Mouse (Mus musculus) thymus, adult 2 months (tissue): ENCODE measurements around the gene Cox5b.

ENCODE experiments used
- CTCF ChIP-seq: fragments of 200-500 bp; IDR thresholded peaks from 2 replicates; pipeline ENCODE4 v1.5.1; 2012; ENCODE audit warnings: mild to moderate bottlenecking, control low read depth, low read length, moderate library complexity, borderline replicate concordance; ENCODE audit not compliant: control insufficient read depth, poor library complexity, insufficient read depth; ENCODE audit errors: extremely low read depth
- POLR2A ChIP-seq: fragments of 200-500 bp; IDR thresholded peaks from 2 replicates; pipeline ENCODE4 v1.6.1; 2012; ENCODE audit warnings: mild to moderate bottlenecking, low read length, control low read depth, moderate library complexity; ENCODE audit not compliant: control insufficient read depth, poor library complexity, insufficient read depth; ENCODE audit errors: extremely low read depth

DNA sequence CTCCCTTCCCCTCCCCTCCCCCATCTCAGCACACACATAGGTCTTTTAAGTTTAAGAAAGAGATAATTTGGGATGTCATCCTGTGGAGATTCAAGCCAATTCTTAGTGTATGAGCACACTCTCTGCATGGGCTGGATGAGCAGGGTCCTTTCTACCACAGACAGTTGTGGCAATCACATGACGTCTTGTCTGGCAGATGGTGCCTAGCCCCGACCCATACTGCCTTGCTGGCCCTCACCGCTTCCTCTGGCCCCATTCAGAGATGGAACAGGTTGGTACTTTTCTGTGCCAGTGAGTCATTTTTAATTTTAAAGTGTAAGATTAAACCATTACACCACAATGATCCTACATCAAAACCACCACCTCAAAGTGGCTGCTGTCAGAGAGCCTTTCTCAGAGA lies 45.0 kb upstream of the Cox5b start:
- no peak for TF ChIP-seq CTCF
- TF ChIP-seq POLR2A, result no peak
